Mouse (Mus musculus): Measurements from ENCODE around the gene Rfx7.
"Not testable (repeated sequence)": the region's sequence is repeated elsewhere in the genome, so short reads cannot be mapped to it uniquely, and the experiment has no call there.

Rfx7 gene

DNA sequence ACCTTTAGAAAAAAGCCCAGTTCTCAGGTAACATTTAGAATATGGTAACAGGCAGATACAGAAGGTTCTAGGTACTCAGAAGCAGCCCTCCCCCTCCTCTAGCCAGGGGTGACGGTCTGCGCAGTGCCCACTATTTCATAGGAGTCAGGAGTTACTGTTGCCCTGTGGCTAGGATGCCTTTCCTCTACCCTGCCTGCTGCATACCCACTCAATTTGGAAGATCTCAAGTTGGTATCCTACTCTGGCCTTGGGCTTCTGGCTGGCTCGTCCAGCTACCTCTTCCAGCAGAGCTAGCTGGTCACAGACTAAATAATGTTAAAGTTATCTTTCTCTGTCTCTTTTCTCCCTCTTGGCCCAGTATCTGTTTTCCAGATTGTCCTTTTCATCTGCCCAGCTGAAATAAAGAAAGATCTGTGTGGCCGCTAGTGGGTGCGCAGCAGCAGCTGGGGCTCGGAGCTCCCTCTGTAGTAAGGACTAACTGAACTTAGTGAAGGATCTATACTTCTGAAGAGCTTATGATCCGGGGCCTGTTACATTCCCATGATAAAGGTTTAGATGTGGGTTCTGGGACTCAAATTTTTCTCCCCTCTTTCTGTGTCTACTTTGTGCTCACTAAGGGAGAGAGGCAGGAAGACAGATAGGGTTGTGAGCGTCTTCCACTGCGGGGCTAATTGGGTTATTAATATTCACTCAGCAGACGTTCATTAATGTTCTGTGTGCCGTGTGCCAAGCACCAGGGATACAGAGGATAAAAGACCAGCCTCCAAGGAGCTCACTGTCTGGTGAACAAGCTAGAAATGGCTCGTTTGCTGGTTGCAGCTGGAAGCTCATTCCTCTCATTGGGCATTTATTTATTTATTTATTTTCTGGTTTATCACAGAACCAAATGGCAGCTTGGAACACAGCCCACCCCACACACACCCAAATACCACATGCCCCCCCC is 132.6 kb downstream of the Rfx7 start:
- DNase-seq (ENCODE audit: low spot score in 2 of 2): no peak

DNA sequence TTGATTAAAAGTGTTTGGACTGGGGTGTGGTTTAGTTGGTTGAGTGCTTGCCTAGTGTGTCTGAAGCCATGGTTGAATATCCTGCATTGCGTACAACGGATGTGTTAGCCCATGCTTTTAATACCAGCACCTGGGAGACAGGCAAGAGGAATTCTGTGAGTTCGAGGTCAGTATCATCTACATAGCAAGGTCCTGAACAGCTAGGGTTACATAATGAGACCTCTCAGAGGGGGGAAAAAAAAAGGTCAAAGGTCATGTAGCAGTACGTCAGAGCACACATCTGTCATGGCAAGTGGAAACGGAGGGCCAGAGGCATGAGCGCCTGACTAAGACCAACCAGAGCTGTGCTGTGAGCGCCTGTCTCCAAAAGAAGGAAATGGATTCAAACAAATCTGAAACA is 133.5 kb downstream of the Rfx7 start:
- DNase-seq (ENCODE audit: low spot score in 2 of 2): no peak

DNA sequence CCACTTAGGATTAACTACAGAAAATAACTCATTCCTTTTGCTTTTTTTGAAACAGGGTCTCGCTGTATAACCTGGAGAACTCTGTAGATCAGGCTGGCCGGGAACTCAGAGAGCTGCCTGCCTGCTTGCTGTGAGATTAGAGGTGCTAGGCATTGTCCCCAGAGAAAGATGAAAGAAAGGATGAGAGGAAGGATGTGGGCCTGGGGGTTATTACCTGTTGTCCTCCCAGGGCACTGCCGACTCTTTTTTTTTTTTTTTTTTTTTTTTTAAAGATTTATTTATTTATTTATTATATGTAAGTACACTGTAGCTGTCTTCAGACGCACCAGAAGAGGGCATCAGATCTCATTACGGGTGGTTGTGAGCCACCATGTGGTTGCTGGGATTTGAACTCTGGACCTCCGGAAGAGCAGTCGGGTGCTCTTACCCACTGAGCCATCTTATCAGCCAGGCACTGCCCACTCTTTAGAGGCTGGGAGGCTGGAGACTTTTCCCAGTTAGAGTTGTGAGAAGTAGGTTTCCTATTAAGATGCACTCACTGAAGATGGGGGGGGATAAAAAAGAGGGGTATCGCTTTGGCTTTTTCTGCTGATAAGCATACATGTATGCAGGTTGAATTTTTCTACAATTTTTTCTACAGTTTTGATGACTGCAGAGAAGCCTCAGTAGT is 134.4 kb downstream of the Rfx7 start:
- not testable (repeated sequence) for DNase-seq (ENCODE audit: low spot score in 2 of 2)

DNA sequence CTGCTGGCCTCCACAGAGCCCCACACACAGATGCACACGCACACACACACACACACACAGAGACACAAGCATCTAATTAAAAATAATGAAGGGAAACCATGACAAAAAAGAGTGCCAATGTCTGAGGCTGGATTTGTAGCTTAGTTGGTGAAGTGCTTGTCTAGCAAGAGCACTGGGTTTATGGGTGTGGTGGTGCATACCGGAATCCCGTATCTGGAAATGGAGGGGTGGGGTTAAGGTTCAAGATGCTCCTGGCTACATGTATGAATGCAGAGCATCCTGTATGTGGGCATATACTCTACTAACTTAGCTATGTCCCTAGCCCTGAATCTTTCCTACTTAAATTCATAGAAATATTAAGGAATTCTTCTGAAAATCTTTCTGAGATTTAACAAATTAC is 135.1 kb downstream of the Rfx7 start:
- no peak for DNase-seq (ENCODE audit: low spot score in 2 of 2)

DNA sequence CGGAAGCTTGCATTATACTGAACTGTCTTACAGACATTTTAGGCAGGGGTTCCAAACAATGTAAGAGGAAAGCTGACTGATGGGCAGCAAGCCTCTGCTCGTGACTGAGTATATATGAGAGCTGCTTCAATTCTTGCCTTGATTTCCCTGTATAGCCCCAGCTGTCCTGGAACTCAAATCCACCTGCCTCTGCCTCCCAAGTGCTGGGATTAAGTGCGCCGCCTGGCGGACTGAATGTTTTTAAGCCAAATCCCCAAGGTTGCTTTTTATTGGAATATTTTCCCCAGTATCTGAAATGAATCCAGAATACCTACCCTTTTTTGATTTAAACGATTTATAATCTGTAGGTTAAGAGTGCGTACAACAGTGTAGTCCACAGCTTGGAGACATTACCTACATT is 137.3 kb downstream of the Rfx7 start:
- no peak for DNase-seq (ENCODE audit: low spot score in 2 of 2)

DNA sequence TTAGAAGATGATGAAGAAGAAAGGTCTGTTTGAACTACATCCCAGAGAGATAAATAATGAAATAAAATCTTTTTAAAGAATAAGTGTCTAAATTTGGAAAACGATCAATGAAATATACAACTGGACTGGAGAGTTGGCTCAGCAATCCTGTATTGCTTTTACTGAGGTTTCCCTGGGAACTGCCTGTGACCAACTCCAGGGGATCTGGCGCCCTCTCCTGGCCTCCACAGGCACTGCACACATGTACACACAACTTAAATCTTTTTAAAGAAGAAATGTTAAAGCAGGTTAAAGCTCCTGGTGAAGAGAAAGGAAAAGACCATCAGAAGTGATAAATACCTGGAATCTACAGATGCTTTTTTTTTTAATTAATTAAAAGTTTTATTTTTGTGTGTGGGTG is 140.3 kb downstream of the Rfx7 start:
- peak; percentile 79 to 94 for DNase-seq (ENCODE audit: low spot score in 2 of 2)

All from spleen, postnatal 4 days (tissue).